Mouse (Mus musculus) frontal cortex, postnatal 25 days (tissue): ENCODE data around the gene Ces1h.
"Not testable (repeated sequence)": the region's sequence is repeated elsewhere in the genome, so short reads cannot be mapped to it uniquely, and the experiment has no call there.

Experiments used
- DNase-seq, 2 experiments: peaks; one replicate each; pipeline ENCODE4 v3.0.0; 2022; ENCODE audit warnings: low spot score in 2 of 2

Ces1h gene

GRCm38 (mm10) chr8:93379625-93380024, at the start of gene Ces1h:
Gene Ces1h, minus strand, starts transcription at chr8:93379725.
- DNase-seq, result no peak

GRCm38 (mm10) chr8:93427195-93427594, 47.7 kb upstream of the Ces1h start:
- DNase-seq, result no peak

GRCm38 (mm10) chr8:93415387-93415786, 35.9 kb upstream of the Ces1h start:
- no peak for DNase-seq

GRCm38 (mm10) chr8:93408830-93409229, 29.3 kb upstream of the Ces1h start:
- no peak for DNase-seq

- no peak for DNase-seq
Measured at GRCm38 (mm10) chr8:93399698-93400097, 20.2 kb upstream of the Ces1h start.

GRCm38 (mm10) chr8:93398044-93398443, 18.5 kb upstream of the Ces1h start:
- DNase-seq, result no peak

GRCm38 (mm10) chr8:93394079-93394619, 14.6 kb upstream of the Ces1h start:
- DNase-seq, result not testable (repeated sequence)

- no peak for DNase-seq
Measured at GRCm38 (mm10) chr8:93369481-93369880, 10.0 kb downstream of the Ces1h start.

GRCm38 (mm10) chr8:93360113-93360512, 19.4 kb downstream of the Ces1h start:
- no peak for DNase-seq

GRCm38 (mm10) chr8:93339531-93339930, 40.0 kb downstream of the Ces1h start:
- no peak for DNase-seq

GRCm38 (mm10) chr8:93337207-93337606, 42.3 kb downstream of the Ces1h start, which contains the start of gene Ces1g:
Gene Ces1g, minus strand, starts transcription at chr8:93337308.
- no peak for DNase-seq

GRCm38 (mm10) chr8:93332703-93333102, 46.8 kb downstream of the Ces1h start:
- DNase-seq, result no peak

- DNase-seq, result no peak
Measured at GRCm38 (mm10) chr8:93331151-93331550, 48.4 kb downstream of the Ces1h start.

- no peak for DNase-seq
Measured at GRCm38 (mm10) chr8:93325123-93325522, 54.4 kb downstream of the Ces1h start.

- no peak for DNase-seq
Measured at GRCm38 (mm10) chr8:93317031-93317430, 62.5 kb downstream of the Ces1h start.

GRCm38 (mm10) chr8:93315557-93315956, 64.0 kb downstream of the Ces1h start:
- no peak for DNase-seq
